Mouse (Mus musculus) right cerebral cortex, postnatal 25 days (tissue): Measurements from ENCODE around the gene Gm19668.
A peak's percentile ranks its signal among the peaks of the same experiment; 100 is the strongest.
"Not testable (repeated sequence)": the region's sequence is repeated elsewhere in the genome, so short reads cannot be mapped to it uniquely, and the experiment has no call there.

Experiments
- DNase-seq: peaks from one replicate; pipeline ENCODE4 v3.0.0; 2022

Gm19668 gene

DNA sequence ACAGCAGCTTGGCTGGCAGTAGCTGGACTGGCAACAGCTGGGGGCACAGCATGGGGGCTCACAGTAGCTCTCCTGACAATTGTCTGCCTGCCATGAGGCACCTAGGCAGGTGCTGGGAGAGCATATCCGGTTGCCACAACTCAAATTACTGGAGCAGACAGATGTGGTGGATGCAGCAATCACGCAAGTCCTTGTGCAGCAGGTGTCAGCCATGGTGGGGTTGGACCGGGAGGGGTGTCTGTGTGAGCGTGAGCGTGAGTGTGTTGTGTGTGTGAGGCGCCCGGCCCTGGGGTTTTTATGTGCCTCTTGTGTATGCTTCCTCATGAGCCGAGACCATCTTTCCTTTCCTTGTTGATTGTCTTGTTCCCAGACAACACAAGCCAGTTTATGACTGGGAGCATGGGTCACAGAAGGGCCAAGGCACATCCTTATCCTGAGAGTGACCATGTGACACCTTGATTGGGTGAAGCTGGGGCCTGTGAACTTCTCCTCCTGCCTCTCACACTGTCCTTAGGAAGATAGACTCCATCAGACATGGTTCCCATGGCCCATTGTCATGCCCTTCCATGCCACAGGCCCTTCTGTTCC is at the start of gene Gm19668:
Gm19668 (minus strand) TSS at position 213 of the 588 bp plus-strand sequence.
- no peak for DNase-seq

- no peak for DNase-seq
Observed at GRCm38 (mm10) chr10:77847538-77847937, 48.6 kb upstream of the Gm19668 start.

GRCm38 (mm10) chr10:77846961-77847360 is 48.0 kb upstream of the Gm19668 start:
- DNase-seq, result no peak

- DNase-seq, result no peak
Observed at GRCm38 (mm10) chr10:77846503-77846902, 47.6 kb upstream of the Gm19668 start, which contains the start of gene Gm36176. Gene Gm36176 (plus strand): TSS chr10:77846803.

- no peak for DNase-seq
Observed at GRCm38 (mm10) chr10:77839006-77839405, 40.1 kb upstream of the Gm19668 start.

DNA sequence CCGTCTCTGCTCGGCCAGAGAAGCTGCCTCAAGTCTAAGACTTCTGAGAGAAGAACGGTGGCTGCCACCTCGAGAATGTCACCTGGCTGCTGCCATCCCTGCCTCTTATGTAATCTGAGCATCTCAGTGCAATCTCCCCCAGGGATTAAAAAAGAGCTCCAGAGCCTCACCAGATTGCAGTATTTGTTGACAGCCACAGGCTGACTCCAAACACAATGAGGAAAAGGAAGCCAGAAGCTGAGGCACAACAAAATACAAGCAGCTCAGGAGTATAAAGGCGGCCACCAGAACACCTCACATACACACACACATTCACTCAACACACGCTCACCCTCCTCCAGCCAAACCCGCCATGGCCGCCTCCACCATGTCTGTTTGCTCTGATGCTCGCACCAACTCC is 36.7 kb upstream of the Gm19668 start, which contains the start of gene Krtap10-10:
Krtap10-10 (plus strand) TSS at position 301 of the 400 bp plus-strand sequence.
- peak; percentile 17 for DNase-seq

DNA sequence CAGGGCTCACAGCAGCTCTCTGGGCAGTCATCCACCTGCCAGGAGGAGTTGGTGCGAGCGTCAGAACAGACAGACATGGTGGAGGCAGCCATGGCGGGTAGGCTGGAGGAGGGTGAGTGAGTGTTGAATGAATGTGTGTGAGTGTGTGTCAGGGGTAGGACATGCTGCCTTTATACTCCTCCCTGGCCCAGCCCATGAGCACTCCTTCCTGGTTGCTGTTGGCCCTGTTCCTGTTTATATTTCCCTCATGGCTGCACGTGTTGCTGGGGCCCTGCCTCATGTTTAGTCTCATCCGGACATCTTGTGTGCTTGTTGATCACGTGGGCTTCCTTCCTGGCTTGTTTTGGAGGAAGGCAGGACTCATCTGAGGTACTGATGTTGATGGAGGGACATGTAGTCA is 28.0 kb upstream of the Gm19668 start, which contains the start of gene Krtap10-4:
Krtap10-4 (minus strand) TSS at position 145 of the 400 bp plus-strand sequence.
- DNase-seq, result no peak

DNA sequence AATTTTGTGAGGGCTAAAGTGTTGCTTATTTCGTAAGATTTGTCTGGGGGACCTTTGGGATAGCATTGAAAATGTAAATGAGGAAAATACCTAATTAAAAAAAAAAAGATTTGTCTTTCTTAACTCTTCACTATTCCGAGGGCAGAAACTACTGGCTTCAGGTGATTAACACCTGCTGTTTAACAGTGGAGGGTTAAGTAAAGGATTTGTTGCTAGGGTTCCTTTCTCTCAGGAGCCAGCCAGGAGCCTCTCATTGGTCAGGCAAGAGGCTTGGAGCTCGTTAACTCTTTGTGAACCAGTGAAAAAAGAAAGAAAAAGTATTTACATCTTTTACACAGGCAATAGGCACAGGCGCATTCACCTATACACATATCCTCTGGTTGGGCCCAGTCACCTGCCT is 20.3 kb upstream of the Gm19668 start:
- DNase-seq, result no peak

DNA sequence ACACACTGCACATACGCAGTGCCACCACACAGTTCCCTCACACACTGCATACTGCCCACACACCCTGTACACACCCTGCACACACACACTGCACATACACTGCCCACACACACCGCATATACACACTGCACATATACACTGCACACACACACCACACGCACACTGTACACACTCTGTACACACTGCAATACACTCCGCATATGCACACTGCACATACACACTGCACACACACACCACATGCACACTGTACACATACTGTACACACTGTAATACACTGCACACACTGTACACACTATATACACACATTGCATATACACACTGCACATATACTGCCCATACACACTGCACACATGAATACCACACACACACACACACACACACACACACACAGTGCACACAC is 19.6 kb upstream of the Gm19668 start:
- DNase-seq, result no peak

DNA sequence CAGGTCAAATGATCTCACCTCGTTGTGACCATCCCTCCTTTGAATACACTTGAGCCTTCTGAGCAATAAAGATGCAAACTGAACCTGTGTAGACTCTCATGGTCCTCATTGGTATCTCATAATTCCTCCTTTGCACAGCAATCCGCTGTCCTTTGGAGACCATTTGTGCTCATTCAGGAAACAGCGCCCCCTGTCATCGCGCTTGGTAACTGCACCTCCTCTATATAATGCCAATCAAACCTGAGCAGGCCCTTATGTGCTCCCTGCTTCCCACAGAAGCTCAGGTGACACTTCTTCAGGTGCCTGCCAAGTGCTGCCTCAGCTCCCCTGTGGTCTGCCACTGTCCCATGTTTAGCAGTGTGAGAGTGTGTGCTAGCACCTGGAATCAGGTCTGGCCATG is 16.6 kb upstream of the Gm19668 start:
- no peak for DNase-seq

DNA sequence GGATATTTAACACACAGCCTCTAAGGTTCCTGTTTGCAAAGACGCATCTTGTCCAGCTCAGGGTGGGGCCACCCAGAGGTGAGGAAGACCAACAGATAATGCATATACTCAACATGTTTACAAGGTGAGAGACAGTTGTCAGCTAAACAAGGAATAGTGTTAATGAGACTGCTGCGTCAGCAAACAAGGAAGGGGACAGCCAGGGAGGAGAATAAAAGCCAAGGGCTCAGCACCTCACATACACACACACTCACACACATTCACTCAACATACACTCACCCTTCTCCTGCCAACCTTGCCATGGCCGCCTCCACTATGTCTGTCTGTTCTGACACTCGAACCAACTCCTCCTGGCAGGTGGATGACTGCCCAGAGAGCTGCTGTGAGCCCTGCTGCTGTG is 15.4 kb upstream of the Gm19668 start, which contains the start of gene Gm2696:
Gm2696 (plus strand) TSS at position 301 of the 400 bp plus-strand sequence.
- DNase-seq, result no peak

- DNase-seq, result no peak
Observed at GRCm38 (mm10) chr10:77811743-77812142, 12.8 kb upstream of the Gm19668 start, which contains the start of gene Gm9507. Gene Gm9507 (minus strand): TSS chr10:77811843.

DNA sequence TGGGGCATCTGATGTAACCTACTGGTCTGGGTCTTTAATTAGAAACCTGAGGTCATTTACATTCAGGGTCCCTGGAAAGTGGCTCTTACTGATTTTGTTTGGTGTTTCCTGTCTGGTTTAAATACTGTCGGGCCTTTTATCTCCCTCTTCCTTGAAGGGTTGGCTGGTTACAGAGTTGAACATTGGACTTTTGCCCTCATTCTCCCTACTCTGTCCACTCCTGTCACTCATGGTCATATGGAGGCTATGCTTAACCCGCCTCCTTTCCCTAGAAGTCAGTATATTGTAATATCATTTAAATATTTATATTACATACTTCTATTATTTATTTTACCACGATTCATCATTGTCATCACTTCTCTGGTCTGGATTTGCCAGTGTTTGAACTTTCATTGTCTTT is 5.2 kb upstream of the Gm19668 start:
- DNase-seq, result no peak

DNA sequence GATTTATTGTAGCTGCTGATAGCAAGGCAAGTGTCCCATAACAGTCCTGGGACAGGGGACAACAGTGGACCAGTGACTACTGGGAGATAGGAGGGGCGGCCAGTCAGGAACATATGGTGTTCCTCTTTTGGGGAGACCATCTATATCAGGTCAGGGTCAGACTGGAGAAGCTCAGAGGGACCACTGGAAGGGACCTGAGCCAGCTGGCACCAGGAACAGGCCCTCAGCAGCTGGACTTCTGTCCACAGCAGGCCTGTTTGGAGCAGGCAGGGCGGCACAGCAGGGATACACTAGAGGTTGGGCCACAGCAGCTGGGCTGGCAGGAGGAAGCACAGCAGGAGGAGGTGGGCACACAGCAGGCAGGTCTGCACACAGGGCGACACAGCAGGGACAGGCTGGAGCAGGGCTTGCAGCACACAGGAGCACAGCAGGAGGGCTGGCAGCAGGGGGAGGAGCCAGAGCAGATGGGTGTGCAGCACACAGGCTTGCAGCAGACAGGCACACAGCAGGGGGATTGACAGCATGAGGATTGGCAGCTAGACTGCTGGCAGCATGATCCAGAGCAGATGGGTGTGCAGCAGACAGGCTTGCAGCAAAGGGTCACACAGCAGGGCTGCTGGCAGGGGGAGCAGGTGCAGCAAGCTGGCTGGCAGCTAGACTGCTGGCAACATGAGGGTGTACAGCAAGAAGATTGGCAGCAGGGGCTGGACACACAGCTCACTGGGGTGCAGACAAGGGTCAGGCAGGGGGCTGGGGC is 591 bp downstream of the Gm19668 start:
- DNase-seq, result not testable (repeated sequence)

GRCm38 (mm10) chr10:77797677-77798076 is 1.3 kb downstream of the Gm19668 start:
- DNase-seq, result no peak

GRCm38 (mm10) chr10:77794976-77795375 is 4.0 kb downstream of the Gm19668 start, which contains the start of gene Gm9639:
Gene Gm9639 (minus strand): TSS chr10:77795076.
- DNase-seq, result no peak

- DNase-seq, result no peak
Observed at GRCm38 (mm10) chr10:77788621-77789020, 10.3 kb downstream of the Gm19668 start.

DNA sequence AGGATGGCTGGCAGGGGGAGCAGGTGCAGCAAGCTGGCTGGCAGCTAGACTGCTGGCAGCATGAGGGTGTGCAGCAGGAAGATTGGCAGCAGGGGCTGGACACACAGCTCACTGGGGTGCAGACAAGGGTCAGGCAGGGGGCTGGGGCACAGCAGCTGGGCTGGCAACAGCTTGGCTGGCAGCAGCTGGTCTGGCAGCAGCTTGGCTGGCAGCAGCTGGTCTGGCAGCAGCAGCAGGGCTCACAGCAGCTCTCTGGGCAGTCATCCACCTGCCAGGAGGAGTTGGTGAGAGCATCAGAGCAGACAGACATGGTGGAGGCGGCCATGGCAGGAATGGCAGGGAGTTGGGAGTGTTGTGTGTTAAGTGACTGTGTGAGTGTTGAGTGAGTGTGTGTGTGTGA is 11.1 kb downstream of the Gm19668 start, which contains the start of gene Gm7137:
Gm7137 (minus strand) TSS at position 325 of the 400 bp plus-strand sequence.
- DNase-seq, result peak; percentile 21

DNA sequence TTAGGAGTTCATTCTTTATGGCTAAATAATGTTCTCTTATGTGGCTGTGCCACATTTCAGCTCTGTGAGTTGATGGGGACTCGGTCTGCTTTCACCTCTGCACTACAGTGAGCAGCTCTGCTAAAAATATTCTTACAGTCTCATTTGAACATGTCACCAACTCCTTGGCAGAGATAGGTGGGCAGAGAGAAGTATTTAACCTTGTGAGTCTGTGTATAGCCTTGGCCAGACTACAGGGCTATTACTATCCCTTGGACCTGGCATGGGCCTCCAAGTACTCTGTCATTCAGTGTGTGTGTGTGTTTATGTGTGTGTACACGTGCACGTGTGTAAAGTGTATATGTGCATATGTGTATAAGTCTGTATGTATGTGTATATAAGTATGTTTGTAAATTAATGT is 15.5 kb downstream of the Gm19668 start:
- not testable (repeated sequence) for DNase-seq

- not testable (repeated sequence) for DNase-seq
Observed at GRCm38 (mm10) chr10:77782442-77782841, 16.5 kb downstream of the Gm19668 start, which contains the start of gene Gm3250. Gene Gm3250 (minus strand): TSS chr10:77782542.

DNA sequence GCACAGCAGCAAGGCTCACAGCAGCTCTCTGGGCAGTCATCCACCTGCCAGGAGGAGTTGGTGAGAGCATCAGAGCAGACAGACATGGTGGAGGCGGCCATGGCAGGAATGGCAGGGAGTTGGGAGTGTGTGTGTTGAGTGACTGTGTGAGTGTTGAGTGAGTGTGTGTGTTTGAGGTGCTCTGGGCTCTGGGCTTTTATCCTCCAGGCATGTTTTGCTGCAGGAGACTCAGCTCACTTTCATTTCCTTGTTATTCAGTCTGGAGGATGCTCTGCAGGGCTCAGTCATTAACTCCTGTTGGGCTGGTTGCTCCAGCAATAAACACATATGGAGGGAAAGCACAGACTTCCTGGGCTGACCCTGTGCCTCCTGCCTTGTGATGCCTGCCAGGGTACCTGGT is 22.1 kb downstream of the Gm19668 start, which contains the start of gene Gm7138:
Gm7138 (minus strand) TSS at position 101 of the 400 bp plus-strand sequence.
- not testable (repeated sequence) for DNase-seq

DNA sequence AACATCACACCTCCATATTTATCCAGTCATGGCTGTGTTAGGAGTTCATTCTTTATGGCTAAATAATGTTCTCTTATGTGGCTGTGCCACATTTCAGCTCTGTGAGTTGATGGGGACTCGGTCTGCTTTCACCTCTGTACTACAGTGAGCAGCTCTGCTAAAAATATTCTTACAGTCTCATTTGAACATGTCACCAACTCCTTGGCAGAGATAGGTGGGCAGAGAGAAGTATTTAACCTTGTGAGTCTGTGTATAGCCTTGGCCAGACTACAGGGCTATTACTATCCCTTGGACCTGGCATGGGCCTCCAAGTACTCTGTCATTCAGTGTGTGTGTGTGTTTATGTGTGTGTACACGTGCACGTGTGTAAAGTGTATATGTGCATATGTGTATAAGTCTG is 26.8 kb downstream of the Gm19668 start:
- not testable (repeated sequence) for DNase-seq

- not testable (repeated sequence) for DNase-seq
Observed at GRCm38 (mm10) chr10:77771225-77771624, 27.7 kb downstream of the Gm19668 start, which contains the start of gene Gm3238. Gene Gm3238 (minus strand): TSS chr10:77771325.
